Mouse (Mus musculus) intestine, postnatal 0 days (tissue): ENCODE results near the gene Neurl1a. TPM values are rescaled to one million over a fixed set of nuclear protein-coding genes. Genes with fewer than 3 reads are reported as not detected.

Experiments used
- ATAC-seq: fragments of 200-750 bp; cut with Nextera tagmentation; 2 replicates; pipeline ENCODE4 v1.8.0; 2017; ENCODE audit warnings: mild to moderate bottlenecking, moderate TSS enrichment, moderate library complexity
- H3K27ac ChIP-seq: fragments of 300-500 bp; sonication (generic); 2 replicates; pipeline ENCODE4 v1.5.1; 2014; ENCODE audit warnings: mild to moderate bottlenecking, low read depth, low read length, moderate library complexity
- H3K27me3 ChIP-seq: fragments of 300-500 bp; sonication (generic); replicated peaks from 2 replicates; pipeline ENCODE4 v1.6.1; 2014; ENCODE audit warnings: low read length, mixed read lengths; ENCODE audit not compliant: control insufficient read depth, insufficient read depth
- H3K36me3 ChIP-seq: fragments of 300-500 bp; sonication (generic); 2 replicates; pipeline ENCODE4 v1.6.1; 2014; ENCODE audit warnings: mild to moderate bottlenecking, moderate library complexity; ENCODE audit not compliant: control insufficient read depth, insufficient read depth
- H3K4me1 ChIP-seq: fragments of 300-500 bp; sonication (generic); replicated peaks from 2 replicates; pipeline ENCODE4 v1.6.1; 2014; ENCODE audit warnings: antibody characterized with exemption, low read length, mixed read lengths; ENCODE audit not compliant: control insufficient read depth, insufficient read depth
- H3K4me2 ChIP-seq: fragments of 300-500 bp; sonication (generic); replicated peaks from 2 replicates; pipeline ENCODE4 v1.6.1; 2014; ENCODE audit warnings: low read depth, mild to moderate bottlenecking, moderate library complexity
- H3K4me3 ChIP-seq: fragments of 300-500 bp; sonication (generic); 2 replicates; pipeline ENCODE4 v1.5.1; 2014; ENCODE audit warnings: low read depth, low read length
- H3K9ac ChIP-seq: fragments of 300-500 bp; sonication (generic); 2 replicates; pipeline ENCODE4 v1.6.1; 2014; ENCODE audit warnings: mild to moderate bottlenecking, low read depth, low read length
- H3K9me3 ChIP-seq: fragments of 300-500 bp; sonication (generic); 2 replicates; pipeline ENCODE4 v1.6.1; 2016; ENCODE audit warnings: mixed run types; ENCODE audit not compliant: control insufficient read depth
- CTCF ChIP-seq: sonication (generic); IDR thresholded peaks from 2 replicates; pipeline ENCODE4 v1.5.1; 2016; ENCODE audit warnings: low read depth, mild to moderate bottlenecking, control low read depth, antibody characterized with exemption, moderate library complexity
- WGBS: fragments of 180-500 bp; shearing (Covaris S2); extraction: QIAGEN DNeasy Blood & Tissue Kit; methylation state at CpG from one replicate; pipeline ENCODE4 v1.1.7; 2014; 5-methylcytosine and 5-hydroxymethylcytosine counted together
- polyA plus RNA-seq: library from polyadenylated mRNA; unstranded; fragments of >200 nt; fragmentation: Nextera tagmentation; extraction: Ambion mirVana; gene quantifications from 2 replicates; pipeline ENCODE4 v1.2.1, GENCODE M21; 2015

The Neurl1a gene
- polyA plus RNA-seq, 1 experiment from 2014 or later, result 2.4 TPM

- H3K27ac ChIP-seq, result no peak overlapping the region
- peak; percentile 39 for TF ChIP-seq CTCF
- H3K9me3 ChIP-seq, result no peaks in the 10 kb centered on the region
- no peak overlapping the region for H3K4me3 ChIP-seq
- no peak overlapping the region for H3K4me2 ChIP-seq
- no peaks in the 10 kb centered on the region for H3K4me1 ChIP-seq
- WGBS, result 68% methylated on average over 1 of the region's 1 CpGs
- ATAC-seq, result no peak
- H3K27me3 ChIP-seq, result no peaks in the 10 kb centered on the region
- H3K9ac ChIP-seq, result no peak overlapping the region
- H3K36me3 ChIP-seq, result no peaks in the 10 kb centered on the region
Measured at GRCm38 (mm10) chr19:47213470-47213869, 34.9 kb downstream of the Neurl1a start.

- no peaks in the 10 kb centered on the region for H3K9me3 ChIP-seq
- H3K4me2 ChIP-seq, result no peak overlapping the region
- no peak overlapping the region for H3K27ac ChIP-seq
- ATAC-seq, result no peak
- no peak for TF ChIP-seq CTCF
- H3K9ac ChIP-seq, result no peak overlapping the region
- H3K36me3 ChIP-seq, result no peaks in the 10 kb centered on the region
- H3K4me3 ChIP-seq, result no peak overlapping the region
- WGBS, result 45% methylated on average over 5 of the region's 5 CpGs
- H3K4me1 ChIP-seq, result no peaks in the 10 kb centered on the region
- H3K27me3 ChIP-seq, result no peaks in the 10 kb centered on the region
Measured at GRCm38 (mm10) chr19:47216766-47217165, 38.1 kb downstream of the Neurl1a start.

- Histone ChIP-seq H3K27ac (no peak overlapping the region), H3K9me3 (no peaks in the 10 kb centered on the region)
- no peak for ATAC-seq
Measured at GRCm38 (mm10) chr19:47219622-47220021, 41.0 kb downstream of the Neurl1a start.

GRCm38 (mm10) chr19:47220232-47220631 is 41.6 kb downstream of the Neurl1a start:
- no peak for ATAC-seq

More at GRCm38 (mm10) chr19:47219622-47220021, 41.0 kb downstream of the Neurl1a start:
- Histone ChIP-seq H3K4me2 (no peak overlapping the region), H3K27me3 (no peaks in the 10 kb centered on the region), H3K4me3 (no peak overlapping the region), H3K36me3 (no peaks in the 10 kb centered on the region), H3K9ac (no peak overlapping the region), H3K4me1 (no peaks in the 10 kb centered on the region)
- 50% methylated on average over 4 of the region's 4 CpGs for WGBS
- no peak for TF ChIP-seq CTCF

GRCm38 (mm10) chr19:47221006-47221405 is 42.4 kb downstream of the Neurl1a start:
- 77% methylated on average over 4 of the region's 4 CpGs for WGBS
- H3K9me3 ChIP-seq, result no peaks in the 10 kb centered on the region
- no peak for TF ChIP-seq CTCF
- no peak overlapping the region for H3K4me2 ChIP-seq
- no peak overlapping the region for H3K27ac ChIP-seq
- no peak overlapping the region for H3K4me3 ChIP-seq
- no peaks in the 10 kb centered on the region for H3K4me1 ChIP-seq
- no peaks in the 10 kb centered on the region for H3K36me3 ChIP-seq
- no peaks in the 10 kb centered on the region for H3K27me3 ChIP-seq
- H3K9ac ChIP-seq, result no peak overlapping the region
- ATAC-seq, result no peak

More at GRCm38 (mm10) chr19:47220232-47220631, 41.6 kb downstream of the Neurl1a start:
- Histone ChIP-seq H3K4me1 (no peaks in the 10 kb centered on the region), H3K4me2 (no peak overlapping the region), H3K9ac (no peak overlapping the region), H3K27me3 (no peaks in the 10 kb centered on the region), H3K36me3 (no peaks in the 10 kb centered on the region), H3K4me3 (no peak overlapping the region), H3K27ac (no peak overlapping the region), H3K9me3 (no peaks in the 10 kb centered on the region)
- 87% methylated on average over 2 of the region's 2 CpGs for WGBS
- no peak for TF ChIP-seq CTCF

GRCm38 (mm10) chr19:47221500-47222153 is 43.0 kb downstream of the Neurl1a start:
- Histone ChIP-seq H3K27ac (no peak overlapping the region), H3K4me2 (no peak overlapping the region), H3K4me1 (no peaks in the 10 kb centered on the region), H3K4me3 (no peak overlapping the region), H3K36me3 (no peaks in the 10 kb centered on the region), H3K27me3 (no peaks in the 10 kb centered on the region), H3K9me3 (no peaks in the 10 kb centered on the region), H3K9ac (no peak overlapping the region)
- WGBS, result 69% methylated on average over 7 of the region's 7 CpGs
- no peak for ATAC-seq
- no peak for TF ChIP-seq CTCF
